Mouse (Mus musculus): ENCODE data around the gene Rnf10.

DNA sequence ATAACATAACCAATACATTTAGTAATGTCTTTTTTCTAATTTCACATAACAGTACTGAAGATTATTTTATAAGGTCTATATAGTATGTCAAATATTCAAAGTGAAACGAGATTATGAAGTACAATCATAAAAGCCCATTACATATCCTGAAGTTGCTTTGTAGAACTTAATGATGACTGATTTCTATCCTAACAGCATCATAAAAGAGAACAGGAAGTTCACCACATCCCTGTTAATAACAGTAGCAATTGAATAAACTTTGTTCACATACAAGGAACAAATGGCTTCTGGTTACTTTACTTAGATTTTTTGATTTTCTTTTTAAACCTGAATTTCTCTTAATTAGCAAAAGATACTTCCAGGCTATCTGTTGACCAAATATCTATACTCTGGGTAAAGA, 10.8 kb downstream of the Rnf10 start:
- TF ChIP-seq GATA1 (IDR thresholded peaks at IDR 0.05; ENCODE audit: borderline replicate concordance, low read length) (no peak), FLI1 (IDR thresholded peaks at IDR 0.05; ENCODE audit: low read length) (no peak)
